Mouse (Mus musculus): ENCODE results near the gene Mllt3. TPM values are rescaled to one million over a fixed set of nuclear protein-coding genes. Genes with fewer than 3 reads are reported as not detected.

Mllt3 gene
- total and polyA plus RNA-seq, 3 experiments = 3.0 to 30.0 (median 24.7) TPM

- DNase-seq = no peak
These were observed 151.6 kb downstream of the Mllt3 start for GRCm38 (mm10) chr4:87881583-87881982.

- DNase-seq = no peak
These were observed 152.9 kb downstream of the Mllt3 start for GRCm38 (mm10) chr4:87880297-87880696.

- no peak for DNase-seq
These were observed 154.5 kb downstream of the Mllt3 start for GRCm38 (mm10) chr4:87878701-87879100.

- no peak for DNase-seq
These were observed 162.6 kb downstream of the Mllt3 start for GRCm38 (mm10) chr4:87870563-87870962.

- no peak for DNase-seq
These were observed 166.6 kb downstream of the Mllt3 start for GRCm38 (mm10) chr4:87866564-87866963.

- DNase-seq = no peak
These were observed 167.3 kb downstream of the Mllt3 start for GRCm38 (mm10) chr4:87865848-87866247.

GRCm38 (mm10) chr4:87865041-87865440, 168.1 kb downstream of the Mllt3 start:
- DNase-seq = no peak

- DNase-seq = no peak
These were observed 170.0 kb downstream of the Mllt3 start for GRCm38 (mm10) chr4:87863212-87863611.

- no peak for DNase-seq
These were observed 172.4 kb downstream of the Mllt3 start for GRCm38 (mm10) chr4:87860723-87861122.

- no peak for DNase-seq
These were observed 174.0 kb downstream of the Mllt3 start for GRCm38 (mm10) chr4:87859148-87859547.

GRCm38 (mm10) chr4:87857982-87858381, 175.2 kb downstream of the Mllt3 start:
- DNase-seq = no peak

GRCm38 (mm10) chr4:87852461-87852860, 180.7 kb downstream of the Mllt3 start:
- no peak for DNase-seq

- no peak for DNase-seq
These were observed 183.1 kb downstream of the Mllt3 start for GRCm38 (mm10) chr4:87850051-87850450.

GRCm38 (mm10) chr4:87844668-87845210, 188.4 kb downstream of the Mllt3 start:
- no peak for DNase-seq

- DNase-seq = peak; percentile 50
These were observed 192.8 kb downstream of the Mllt3 start for GRCm38 (mm10) chr4:87840210-87840910.

GRCm38 (mm10) chr4:87838716-87839115, 194.4 kb downstream of the Mllt3 start:
- no peak for DNase-seq

- DNase-seq = no peak
These were observed 195.4 kb downstream of the Mllt3 start for GRCm38 (mm10) chr4:87837471-87838361.

GRCm38 (mm10) chr4:87836257-87836656, 196.9 kb downstream of the Mllt3 start:
- DNase-seq = no peak

GRCm38 (mm10) chr4:87835191-87835590, 198.0 kb downstream of the Mllt3 start:
- no peak for DNase-seq

GRCm38 (mm10) chr4:87834310-87834709, 198.9 kb downstream of the Mllt3 start:
- DNase-seq = no peak

- DNase-seq = no peak
These were observed 202.3 kb downstream of the Mllt3 start for GRCm38 (mm10) chr4:87830794-87831306.

- DNase-seq = no peak
These were observed 203.6 kb downstream of the Mllt3 start for GRCm38 (mm10) chr4:87829426-87830063.

Measured in adrenal gland, adult 2 months (tissue).